Mouse (Mus musculus) forebrain, embryonic 12.5 days (tissue): ENCODE data around the gene Pth2r. TPM values are rescaled to one million over a fixed set of nuclear protein-coding genes. Genes with fewer than 3 reads are reported as not detected.

ENCODE experiments used
- ATAC-seq: fragments of 200-750 bp; cut with Nextera tagmentation; 2 replicates; pipeline ENCODE4 v1.8.0; 2017; ENCODE audit warnings: moderate TSS enrichment; ENCODE audit not compliant: low FRiP score
- H3K27ac ChIP-seq: fragments of 300-500 bp; sonication (generic); 2 replicates; pipeline ENCODE4 v1.5.1; 2016; ENCODE audit warnings: mild to moderate bottlenecking
- H3K27me3 ChIP-seq: fragments of 300-500 bp; sonication (generic); 2 replicates; pipeline ENCODE4 v1.6.1; 2016; ENCODE audit warnings: mild to moderate bottlenecking
- H3K36me3 ChIP-seq: fragments of 300-500 bp; sonication (generic); replicated peaks from 2 replicates; pipeline ENCODE4 v1.6.1; 2016; ENCODE audit warnings: mild to moderate bottlenecking
- H3K4me1 ChIP-seq: fragments of 300-500 bp; sonication (generic); 2 replicates; pipeline ENCODE4 v1.6.1; 2016
- H3K4me2 ChIP-seq: fragments of 300-500 bp; sonication (generic); 2 replicates; pipeline ENCODE4 v1.6.1; 2016; ENCODE audit warnings: mild to moderate bottlenecking, moderate library complexity
- H3K4me3 ChIP-seq: fragments of 300-500 bp; sonication (generic); replicated peaks from 2 replicates; pipeline ENCODE4 v1.5.1; 2016; ENCODE audit warnings: mild to moderate bottlenecking
- H3K9ac ChIP-seq: fragments of 300-500 bp; sonication (generic); 2 replicates; pipeline ENCODE4 v1.6.1; 2016; ENCODE audit warnings: mild to moderate bottlenecking
- H3K9me3 ChIP-seq: fragments of 300-500 bp; sonication (generic); 2 replicates; pipeline ENCODE4 v1.6.1; 2016
- WGBS: fragments of 180-500 bp; shearing (Covaris S2); methylation state at CpG from one replicate; pipeline ENCODE4 v1.1.7; 2016; 5-methylcytosine and 5-hydroxymethylcytosine counted together
- polyA plus RNA-seq: library from polyadenylated mRNA; unstranded; fragments of >200 nt; fragmentation: Nextera tagmentation; extraction: Ambion mirVana; gene quantifications from 2 replicates; pipeline ENCODE4 v1.2.1, GENCODE M21; 2016

Gene Pth2r
- polyA plus RNA-seq: 0.28 and 0.40 TPM in 2 replicates

GRCm38 (mm10) chr1:65281756-65282155 is at the start of gene Pth2r:
Pth2r (plus strand) TSS chr1:65282056.
- no peak for ATAC-seq
- Histone ChIP-seq H3K27ac (no peak within 1 kb of the TSS), H3K4me2 (no peak within 1 kb of the TSS), H3K4me3 (no peak within 1 kb of the TSS), H3K9ac (no peak within 1 kb of the TSS), H3K9me3 (no peaks in the 10 kb centered on the region), H3K27me3 (no peaks in the 10 kb centered on the region), H3K36me3 (0 out of 2 replicates have a peak, but pooled peaks cover 11% of the 10 kb centered on the region), H3K4me1 (no peaks in the 10 kb centered on the region)
- 73% methylated on average over 6 of the region's 6 CpGs for WGBS

GRCm38 (mm10) chr1:65237712-65238111 is 44.1 kb upstream of the Pth2r start:
- Histone ChIP-seq H3K36me3 (peaks cover 36% of the 10 kb centered on the region), H3K4me1 (no peaks in the 10 kb centered on the region), H3K27ac (no peak overlapping the region), H3K4me3 (no peak overlapping the region), H3K9ac (no peak overlapping the region), H3K9me3 (no peaks in the 10 kb centered on the region), H3K4me2 (no peak overlapping the region), H3K27me3 (no peaks in the 10 kb centered on the region)
- no peak for ATAC-seq
- WGBS: 88% methylated on average over 3 of the region's 3 CpGs

GRCm38 (mm10) chr1:65245637-65246036 is 36.2 kb upstream of the Pth2r start:
- Histone ChIP-seq H3K36me3 (peaks cover 27% of the 10 kb centered on the region), H3K9ac (no peak overlapping the region), H3K27ac (no peak overlapping the region), H3K4me1 (no peaks in the 10 kb centered on the region), H3K4me3 (no peak overlapping the region), H3K9me3 (no peaks in the 10 kb centered on the region), H3K4me2 (no peak overlapping the region), H3K27me3 (no peaks in the 10 kb centered on the region)
- ATAC-seq: no peak
- 90% methylated on average over 1 of the region's 1 CpGs for WGBS

- Histone ChIP-seq H3K36me3 (0 out of 2 replicates have a peak, but pooled peaks cover 13% of the 10 kb centered on the region), H3K27ac (no peak overlapping the region), H3K27me3 (no peaks in the 10 kb centered on the region), H3K9me3 (no peaks in the 10 kb centered on the region), H3K4me3 (no peak overlapping the region), H3K4me2 (no peak overlapping the region), H3K9ac (no peak overlapping the region), H3K4me1 (no peaks in the 10 kb centered on the region)
- no peak for ATAC-seq
- WGBS: 78% methylated on average over 3 of the region's 3 CpGs
Observed at GRCm38 (mm10) chr1:65280461-65280860, 1.4 kb upstream of the Pth2r start.

- Histone ChIP-seq H3K4me1 (no peaks in the 10 kb centered on the region), H3K9me3 (no peaks in the 10 kb centered on the region), H3K4me3 (no peak overlapping the region), H3K9ac (no peak overlapping the region), H3K27me3 (no peaks in the 10 kb centered on the region), H3K27ac (no peak overlapping the region), H3K4me2 (no peak overlapping the region), H3K36me3 (0 out of 2 replicates have a peak, but pooled peaks cover 5% of the 10 kb centered on the region)
- 8% methylated on average over 6 of the region's 6 CpGs for WGBS
- no peak; the same call in 1 of the 2 replicates for ATAC-seq
Observed at GRCm38 (mm10) chr1:65282766-65283165, 910 bp downstream of the Pth2r start.

- Histone ChIP-seq H3K4me3 (no peak overlapping the region), H3K36me3 (no peaks in the 10 kb centered on the region), H3K27ac (no peak overlapping the region), H3K9ac (no peak overlapping the region), H3K27me3 (peaks cover 18% of the 10 kb centered on the region), H3K9me3 (no peaks in the 10 kb centered on the region), H3K4me1 (peaks cover 9% of the 10 kb centered on the region), H3K4me2 (no peak overlapping the region)
- 87% methylated on average over 3 of the region's 3 CpGs for WGBS
- ATAC-seq: no peak
Observed at GRCm38 (mm10) chr1:65308476-65308875, 26.6 kb downstream of the Pth2r start.

- peak; percentile 77; the same call in 1 of the 2 replicates for ATAC-seq
- Histone ChIP-seq H3K4me1 (peaks cover 9% of the 10 kb centered on the region), H3K9ac (peak overlapping the region; percentile 49), H3K9me3 (no peaks in the 10 kb centered on the region), H3K4me2 (peak overlapping the region; percentile 89), H3K36me3 (no peaks in the 10 kb centered on the region), H3K4me3 (peak overlapping the region; percentile 45), H3K27ac (no peak overlapping the region), H3K27me3 (peaks cover 18% of the 10 kb centered on the region)
- whole genome bisulfite sequencing: under 1% methylated on average over 29 of the region's 29 CpGs
Observed at GRCm38 (mm10) chr1:65311214-65311933, 29.5 kb downstream of the Pth2r start.

GRCm38 (mm10) chr1:65312118-65312517 is 30.3 kb downstream of the Pth2r start:
- no peaks in the 10 kb centered on the region for H3K36me3 ChIP-seq

GRCm38 (mm10) chr1:65312896-65313295 is 31.0 kb downstream of the Pth2r start:
- no peaks in the 10 kb centered on the region for H3K36me3 ChIP-seq
- H3K9me3 ChIP-seq: no peaks in the 10 kb centered on the region
- H3K27ac ChIP-seq: no peak overlapping the region
- peaks cover 18% of the 10 kb centered on the region for H3K27me3 ChIP-seq
- no peak overlapping the region for H3K4me2 ChIP-seq
- no peak for ATAC-seq
- peaks cover 9% of the 10 kb centered on the region for H3K4me1 ChIP-seq
- WGBS: 57% methylated on average over 2 of the region's 2 CpGs
- H3K4me3 ChIP-seq: no peak overlapping the region
- H3K9ac ChIP-seq: no peak overlapping the region

More at GRCm38 (mm10) chr1:65312118-65312517, 30.3 kb downstream of the Pth2r start:
- Histone ChIP-seq H3K9ac (no peak overlapping the region), H3K4me1 (peaks cover 9% of the 10 kb centered on the region), H3K4me2 (peak overlapping the region; percentile 89), H3K27ac (no peak overlapping the region), H3K9me3 (no peaks in the 10 kb centered on the region), H3K4me3 (peak overlapping the region; percentile 45; the same call in 1 of the 2 replicates), H3K27me3 (peaks cover 18% of the 10 kb centered on the region)
- ATAC-seq: 0 out of 2 replicates have a peak, but pooled peaks have one; percentile 27
- 12% methylated on average over 7 of the region's 7 CpGs for WGBS

- Histone ChIP-seq H3K36me3 (no peaks in the 10 kb centered on the region), H3K4me1 (peaks cover 9% of the 10 kb centered on the region), H3K4me3 (no peak overlapping the region), H3K27ac (no peak overlapping the region), H3K27me3 (peaks cover 18% of the 10 kb centered on the region), H3K9ac (no peak overlapping the region), H3K4me2 (no peak overlapping the region), H3K9me3 (no peaks in the 10 kb centered on the region)
- ATAC-seq: no peak
- WGBS: 68% methylated on average over 13 of the region's 13 CpGs
Observed at GRCm38 (mm10) chr1:65314054-65315021, 32.5 kb downstream of the Pth2r start.

- H3K4me3 ChIP-seq: no peak overlapping the region
- peaks cover 9% of the 10 kb centered on the region for H3K4me1 ChIP-seq
- H3K36me3 ChIP-seq: no peaks in the 10 kb centered on the region
- no peak for ATAC-seq
- 86% methylated on average over 8 of the region's 8 CpGs for WGBS
- no peaks in the 10 kb centered on the region for H3K9me3 ChIP-seq
- no peak overlapping the region for H3K9ac ChIP-seq
- H3K27ac ChIP-seq: no peak overlapping the region
- peaks cover 17% of the 10 kb centered on the region for H3K27me3 ChIP-seq
- no peak overlapping the region for H3K4me2 ChIP-seq
Observed at GRCm38 (mm10) chr1:65315022-65315407, 33.2 kb downstream of the Pth2r start.

- H3K27ac ChIP-seq: no peak overlapping the region
- H3K4me2 ChIP-seq: no peak overlapping the region
- H3K9me3 ChIP-seq: no peaks in the 10 kb centered on the region
- no peaks in the 10 kb centered on the region for H3K4me1 ChIP-seq
- H3K36me3 ChIP-seq: no peaks in the 10 kb centered on the region
- no peaks in the 10 kb centered on the region for H3K27me3 ChIP-seq
- no peak overlapping the region for H3K9ac ChIP-seq
- no peak for ATAC-seq
- WGBS: 89% methylated on average over 5 of the region's 5 CpGs
- H3K4me3 ChIP-seq: no peak overlapping the region
Observed at GRCm38 (mm10) chr1:65334026-65334425, 52.2 kb downstream of the Pth2r start.
